Mouse (Mus musculus): ENCODE data around the gene Copz2. TPM values are rescaled to one million over a fixed set of nuclear protein-coding genes. Genes with fewer than 3 reads are reported as not detected.
A peak's percentile ranks its signal among the peaks of the same experiment; 100 is the strongest.
"Not testable (repeated sequence)": the region's sequence is repeated elsewhere in the genome, so short reads cannot be mapped to it uniquely, and the experiment has no call there.

Copz2 gene
- polyA plus RNA-seq (2012; fragmentation: generic; extraction: Trizol) = 120 TPM

DNA sequence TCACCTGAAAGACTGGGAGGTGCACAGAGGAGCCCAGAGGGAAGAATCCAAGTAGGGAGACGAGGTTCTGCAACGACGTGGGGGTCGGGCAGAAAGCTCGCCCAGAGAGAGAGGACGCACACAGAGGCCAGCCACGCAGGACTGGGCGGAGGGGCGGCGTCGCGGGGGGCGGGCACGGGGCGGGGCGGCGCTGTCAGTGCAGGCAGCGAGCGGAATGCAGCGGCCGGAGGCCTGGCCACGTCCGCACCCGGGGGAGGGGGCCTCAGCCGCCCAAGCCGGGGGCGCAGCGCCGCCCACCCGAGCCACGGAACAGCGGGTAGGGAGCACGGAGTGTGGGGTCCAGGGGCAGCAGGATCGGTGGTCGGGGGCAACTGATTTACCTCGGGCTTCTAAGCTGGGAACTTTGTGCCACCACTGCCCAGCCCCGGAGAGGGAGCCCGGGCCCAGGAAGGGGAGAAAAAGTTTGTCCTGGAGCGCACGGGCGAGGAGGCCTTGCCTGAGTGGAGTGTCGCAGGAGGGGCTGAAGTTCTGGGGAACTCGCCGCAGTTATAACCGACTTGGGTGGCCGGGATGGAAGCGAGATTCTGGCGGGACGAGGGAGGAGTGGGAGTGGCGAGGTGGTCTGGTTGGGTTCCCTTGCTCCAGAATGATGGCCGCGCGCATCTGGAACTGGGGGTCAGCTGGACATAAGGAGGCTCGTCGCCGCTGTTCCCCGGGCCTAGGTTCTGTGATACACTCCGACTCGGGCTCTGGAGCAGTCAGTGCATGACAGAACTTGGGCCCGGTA is at the start of gene Copz2:
TSS of gene Copz2 (plus strand) at position 190 of the 787 bp plus-strand sequence.
- peak within 1 kb of the TSS; percentile 14 for H3ac ChIP-seq (ENCODE audit: control insufficient read depth, insufficient read length)
- H3K79me2 ChIP-seq (ENCODE audit: control insufficient read depth, insufficient read depth) = no peaks in the 10 kb centered on the region
- peak within 1 kb of the TSS; percentile 48 for H3K4me3 ChIP-seq
- H3K4me2 ChIP-seq (ENCODE audit: low read depth) = peak within 1 kb of the TSS; percentile 82
- no peaks in the 10 kb centered on the region for H3K27me3 ChIP-seq (ENCODE audit: control insufficient read depth, insufficient read depth, insufficient read length)
- H3K36me3 ChIP-seq (ENCODE audit: control insufficient read depth, insufficient read depth) = no peaks in the 10 kb centered on the region
- no peak for TF ChIP-seq CEBPB (IDR thresholded peaks at IDR 0.05; ENCODE audit: insufficient read depth, poor library complexity, severe bottlenecking)
- peak; percentile 75 for TF ChIP-seq POLR2AphosphoS2 (IDR thresholded peaks at IDR 0.05; ENCODE audit: insufficient read length, low read depth)
- no peak for TF ChIP-seq TCF3 (IDR thresholded peaks at IDR 0.05; ENCODE audit: insufficient read length, low read depth)
- no peak for TF ChIP-seq TCF12 (IDR thresholded peaks at IDR 0.05; ENCODE audit: insufficient read depth, poor library complexity, severe bottlenecking)
- TF ChIP-seq REST (IDR thresholded peaks at IDR 0.05; ENCODE audit: insufficient read depth, insufficient read length) = no peak
- no peak for TF ChIP-seq MAX (IDR thresholded peaks at IDR 0.05; ENCODE audit: low read depth)
- TF ChIP-seq E2F4 (IDR thresholded peaks at IDR 0.05; ENCODE audit: insufficient read depth) = no peak
- no peak for TF ChIP-seq SRF (IDR thresholded peaks at IDR 0.05; ENCODE audit: control insufficient read depth, insufficient read length, low read depth)
- TF ChIP-seq MYOD1 (IDR thresholded peaks at IDR 0.05; ENCODE audit: control insufficient read depth in 1 of 3, insufficient read length in 2 of 3, low read depth in 2 of 3) = peak in 1 of 3 experiments; percentile 36
- TF ChIP-seq MYOG (IDR thresholded peaks at IDR 0.05; ENCODE audit: control insufficient read depth in 1 of 3, insufficient read depth in 1 of 3, insufficient read length in 2 of 3, low read depth in 2 of 3) = no peak
- no peak for TF ChIP-seq USF1 (IDR thresholded peaks at IDR 0.05; ENCODE audit: low read depth)
- TF ChIP-seq POLR2A (IDR thresholded peaks at IDR 0.05; ENCODE audit: insufficient read length, low read depth) = peak; percentile 80

DNA sequence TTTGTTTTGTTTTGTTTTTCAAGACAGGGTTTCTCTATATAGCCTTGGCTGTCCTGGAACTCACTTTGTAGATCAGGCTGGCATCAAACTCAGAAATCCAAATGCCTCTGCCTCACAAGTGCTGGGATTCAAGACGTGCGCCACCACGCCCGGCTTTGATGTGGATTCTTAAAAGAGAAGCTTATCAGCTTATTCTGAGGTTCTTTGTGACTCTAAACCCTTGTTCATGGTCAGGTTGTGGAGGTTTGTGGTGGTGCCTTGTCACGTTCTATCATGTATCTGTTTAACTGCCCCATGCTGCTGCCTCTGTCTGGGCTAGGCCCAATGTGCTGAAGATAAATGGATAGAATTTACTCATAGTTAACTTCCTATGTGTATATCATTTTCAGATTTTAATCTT is 44.1 kb upstream of the Copz2 start:
- H3K79me2 ChIP-seq (ENCODE audit: control insufficient read depth, insufficient read depth) = peaks cover 12% of the 10 kb centered on the region
- H3K27me3 ChIP-seq (ENCODE audit: control insufficient read depth, insufficient read depth, insufficient read length) = no peaks in the 10 kb centered on the region
- no peak overlapping the region for H3K4me3 ChIP-seq
- H3K4me2 ChIP-seq (ENCODE audit: low read depth) = no peak overlapping the region
- no peak overlapping the region for H3ac ChIP-seq (ENCODE audit: control insufficient read depth, insufficient read length)
- TF ChIP-seq USF1 (IDR thresholded peaks at IDR 0.05; ENCODE audit: low read depth) (no peak), E2F4 (IDR thresholded peaks at IDR 0.05; ENCODE audit: insufficient read depth) (no peak)
- H3K36me3 ChIP-seq (ENCODE audit: control insufficient read depth, insufficient read depth) = peaks cover 68% of the 10 kb centered on the region

DNA sequence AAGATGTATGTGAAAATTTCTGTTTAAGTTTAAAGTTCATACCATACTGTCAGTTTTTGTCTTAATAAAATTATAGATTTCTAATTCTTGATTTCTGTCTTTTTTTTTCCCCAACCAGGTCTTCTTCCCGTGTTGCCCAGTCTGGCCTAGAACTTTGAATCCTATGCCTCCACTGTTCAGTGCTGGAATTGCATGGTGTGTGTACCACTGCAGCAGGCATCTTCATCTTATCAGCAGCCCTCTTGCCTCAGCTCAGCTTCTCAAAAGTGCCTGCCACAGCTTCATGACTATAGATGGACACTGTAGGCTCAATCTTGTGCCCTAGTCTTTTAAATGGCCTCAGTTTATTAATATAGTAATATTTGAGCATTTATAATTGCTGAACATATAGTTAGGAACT is 41.6 kb upstream of the Copz2 start:
- Histone ChIP-seq H3ac (ENCODE audit: control insufficient read depth, insufficient read length) (no peak overlapping the region), H3K36me3 (ENCODE audit: control insufficient read depth, insufficient read depth) (peaks cover 64% of the 10 kb centered on the region)

DNA sequence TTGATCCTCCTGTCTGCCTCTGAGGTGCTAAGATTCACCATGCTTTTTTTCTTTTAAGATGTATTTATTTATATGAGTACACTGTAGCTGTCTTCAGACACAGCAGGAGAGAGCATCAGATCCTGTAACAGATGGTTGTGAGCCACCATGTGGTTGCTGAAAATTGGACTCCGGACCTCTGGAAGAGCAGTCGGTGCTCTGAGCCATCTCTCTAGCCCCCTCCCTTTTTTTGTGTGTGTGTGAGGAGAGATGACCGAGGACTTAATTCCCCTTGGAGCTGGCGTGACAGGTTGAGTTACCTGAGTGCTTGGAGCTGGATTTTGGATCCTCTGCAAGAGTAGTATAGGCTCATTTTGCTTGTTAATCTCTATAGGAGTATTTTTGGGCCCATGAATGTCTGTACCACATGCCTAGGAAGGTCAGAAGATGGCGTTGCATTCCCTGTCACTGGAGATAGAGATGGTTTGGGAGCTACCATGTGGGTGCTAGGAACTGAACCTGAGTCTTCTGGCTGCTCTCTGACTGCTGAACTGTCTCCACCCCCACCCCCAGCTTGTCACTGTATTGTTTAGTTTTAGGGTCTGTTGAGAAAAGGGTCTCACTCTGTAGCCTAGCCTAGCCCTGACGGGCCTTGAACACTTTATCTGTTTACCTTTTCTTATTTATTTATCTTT is 40.0 kb upstream of the Copz2 start:
- Histone ChIP-seq H3K79me2 (ENCODE audit: control insufficient read depth, insufficient read depth) (peaks cover 5% of the 10 kb centered on the region), H3K4me3 (no peak overlapping the region), H3K36me3 (ENCODE audit: control insufficient read depth, insufficient read depth) (peaks cover 70% of the 10 kb centered on the region), H3K4me2 (ENCODE audit: low read depth) (no peak overlapping the region), H3K27me3 (ENCODE audit: control insufficient read depth, insufficient read depth, insufficient read length) (no peaks in the 10 kb centered on the region), H3ac (ENCODE audit: control insufficient read depth, insufficient read length) (no peak overlapping the region)
- TF ChIP-seq POLR2A (IDR thresholded peaks at IDR 0.05; ENCODE audit: insufficient read length, low read depth) (peak; percentile 20), MYOD1 (IDR thresholded peaks at IDR 0.05; ENCODE audit: control insufficient read depth in 1 of 3, insufficient read length in 2 of 3, low read depth in 2 of 3) (no peak), TCF12 (IDR thresholded peaks at IDR 0.05; ENCODE audit: insufficient read depth, poor library complexity, severe bottlenecking) (no peak), E2F4 (IDR thresholded peaks at IDR 0.05; ENCODE audit: insufficient read depth) (no peak), SRF (IDR thresholded peaks at IDR 0.05; ENCODE audit: control insufficient read depth, insufficient read length, low read depth) (no peak), POLR2AphosphoS2 (IDR thresholded peaks at IDR 0.05; ENCODE audit: insufficient read length, low read depth) (peak; percentile 91), CEBPB (IDR thresholded peaks at IDR 0.05; ENCODE audit: insufficient read depth, poor library complexity, severe bottlenecking) (no peak), USF1 (IDR thresholded peaks at IDR 0.05; ENCODE audit: low read depth) (no peak), TCF3 (IDR thresholded peaks at IDR 0.05; ENCODE audit: insufficient read length, low read depth) (no peak)

More for the DNA sequence above, 41.6 kb upstream of the Copz2 start:
- no peaks in the 10 kb centered on the region for H3K27me3 ChIP-seq (ENCODE audit: control insufficient read depth, insufficient read depth, insufficient read length)
- no peak overlapping the region for H3K4me2 ChIP-seq (ENCODE audit: low read depth)
- no peaks in the 10 kb centered on the region for H3K79me2 ChIP-seq (ENCODE audit: control insufficient read depth, insufficient read depth)
- no peak overlapping the region for H3K4me3 ChIP-seq
- TF ChIP-seq POLR2AphosphoS2 (IDR thresholded peaks at IDR 0.05; ENCODE audit: insufficient read length, low read depth) (peak; percentile 81), USF1 (IDR thresholded peaks at IDR 0.05; ENCODE audit: low read depth) (no peak)

DNA sequence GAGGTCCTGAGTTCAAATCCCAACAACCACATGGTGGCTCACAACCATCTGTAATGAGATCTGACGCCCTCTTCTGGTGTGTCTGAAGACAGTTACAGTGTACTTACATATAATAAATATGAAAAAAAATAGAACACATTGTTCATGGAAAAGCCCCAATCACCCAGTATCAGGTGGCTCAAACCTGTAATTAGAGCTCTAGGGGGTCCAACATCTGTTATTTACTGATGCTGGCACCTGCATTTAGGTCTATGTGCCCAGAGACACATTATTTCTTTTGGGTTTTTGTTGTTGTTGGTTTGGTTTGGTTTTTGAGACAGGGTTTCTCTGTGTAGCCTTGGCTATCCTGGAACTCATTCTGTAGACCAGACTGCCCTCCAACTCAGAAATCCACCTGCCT is 38.5 kb upstream of the Copz2 start:
- not testable (repeated sequence) for H3K4me2 ChIP-seq (ENCODE audit: low read depth); H3K4me3 ChIP-seq; H3K27me3 ChIP-seq (ENCODE audit: control insufficient read depth, insufficient read depth, insufficient read length); H3ac ChIP-seq (ENCODE audit: control insufficient read depth, insufficient read length)
- TF ChIP-seq POLR2AphosphoS2 (IDR thresholded peaks at IDR 0.05; ENCODE audit: insufficient read length, low read depth) = peak; percentile 74
- Histone ChIP-seq H3K79me2 (ENCODE audit: control insufficient read depth, insufficient read depth) (peaks cover 20% of the 10 kb centered on the region), H3K36me3 (ENCODE audit: control insufficient read depth, insufficient read depth) (peaks cover 74% of the 10 kb centered on the region)
